Mouse (Mus musculus) kidney, postnatal 36 days (tissue): ENCODE measurements at regions not wholly inside any gene's neighbourhood (a gene's known extent, or its start where the extent isn't known, plus 50 kb on each side); places are given as distances from the start of the nearest gene placed in this dataset.
A peak's percentile ranks its signal among the peaks of the same experiment; 100 is the strongest.

ENCODE experiments used
- DNase-seq, 2 experiments: peaks; one replicate each; pipeline ENCODE4 v3.0.0; 2021 to 2022; ENCODE audit warnings: mixed read lengths in 2 of 2

GRCm38 (mm10) chr15:64622591-64622990, 194.9 kb upstream of the Gm21798 start:
- no peak for DNase-seq

GRCm38 (mm10) chr15:64626359-64626758, 191.1 kb upstream of the Gm21798 start:
- DNase-seq, result peak in 1 of 2 experiments; percentile 13

- peak; percentile 63 to 85 for DNase-seq
These were observed 190.2 kb upstream of the Gm21798 start for GRCm38 (mm10) chr15:64627258-64627657.
